ENCODE assay signal across 12 mouse cellular contexts in the genomic region with DNA sequence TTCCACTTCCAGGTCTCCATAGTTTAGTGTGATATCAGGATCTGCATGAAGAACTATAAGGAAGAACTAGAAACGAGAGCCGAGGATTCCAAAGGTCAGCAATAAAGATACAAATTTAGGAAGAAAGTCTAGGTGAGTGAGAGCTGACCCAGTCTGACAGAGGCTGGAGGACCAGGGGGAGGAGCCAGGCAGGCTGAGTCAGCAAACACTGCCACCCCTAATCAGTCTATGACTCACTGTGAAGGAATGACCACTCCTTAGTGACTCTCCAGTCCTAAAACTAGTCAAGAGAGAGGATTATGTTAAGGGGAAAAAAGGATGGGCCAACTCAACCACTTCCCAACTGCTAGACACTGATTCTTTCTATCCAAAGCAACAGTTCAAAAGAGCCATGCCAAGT. TPM values are rescaled to one million over a fixed set of nuclear protein-coding genes. Genes with fewer than 3 reads are reported as not detected.
A peak's percentile ranks its signal among the peaks of the same experiment; 100 is the strongest.
DNase-seq lines count a peak whose midpoint lies in the region; ATAC-seq lines count a peak whose summit lies in the region.
"Had no signal": no experiment of that assay in that cellular context is flagged by ENCODE, and none has a peak within 500 bp of the region (broad histone marks: within the 10 kb centered on the region; RNA-seq: fewer than 3 reads in every experiment).

No protein-coding gene starts in this region.

- H3K27me3 ChIP-seq in kidney, embryonic 14.5 days (ENCODE audit: control insufficient read depth, insufficient read depth, low read length) = no peaks in the 10 kb centered on the region
- no peaks in the 10 kb centered on the region for H3K27me3 ChIP-seq in kidney, embryonic 16.5 days (ENCODE audit: insufficient read depth, low read length)
- no peaks in the 10 kb centered on the region for H3K27me3 ChIP-seq in stomach, embryonic 15.5 days (replicated peaks)
- H3K27me3 ChIP-seq in neural tube, embryonic 15.5 days (replicated peaks) = peaks cover 3% of the 10 kb centered on the region; the same call in 1 of the 2 replicates

- H3K27ac ChIP-seq in kidney, embryonic 14.5 days (ENCODE audit: low read depth, low read length) = no peak overlapping the region
- no peak overlapping the region for H3K27ac ChIP-seq in kidney, embryonic 16.5 days (ENCODE audit: low read length)
- H3K27ac ChIP-seq in stomach, embryonic 15.5 days = no peak overlapping the region
- H3K27ac ChIP-seq in neural tube, embryonic 15.5 days (replicated peaks) = no peak overlapping the region
- H3K27ac ChIP-seq: forebrain, embryonic 13.5 days; hindbrain, embryonic 15.5 days had no signal

- no peaks in the 10 kb centered on the region for H3K4me1 ChIP-seq in kidney, embryonic 14.5 days (ENCODE audit: control insufficient read depth, insufficient read depth, low read length)
- H3K4me1 ChIP-seq in kidney, embryonic 16.5 days (ENCODE audit: insufficient read depth, low read length) = no peaks in the 10 kb centered on the region
- H3K4me1 ChIP-seq in stomach, embryonic 15.5 days = no peaks in the 10 kb centered on the region
- H3K4me1 ChIP-seq in neural tube, embryonic 15.5 days = no peaks in the 10 kb centered on the region
- H3K4me1 ChIP-seq: forebrain, embryonic 13.5 days; hindbrain, embryonic 15.5 days had no signal

- ATAC-seq in kidney, embryonic 14.5 days (ENCODE audit: low FRiP score, low TSS enrichment) = peak; percentile 49; the same call in 1 of the 2 replicates
- ATAC-seq in kidney, embryonic 16.5 days (ENCODE audit: low FRiP score, low TSS enrichment) = no peak
- peak; percentile 83 for ATAC-seq in stomach, embryonic 15.5 days (ENCODE audit: insufficient read depth, low FRiP score, low read depth)
- ATAC-seq in neural tube, embryonic 15.5 days (ENCODE audit: low FRiP score) = no peak
- ATAC-seq: forebrain, embryonic 13.5 days had no signal

- no peak overlapping the region for H3K9ac ChIP-seq in kidney, embryonic 14.5 days (ENCODE audit: low read depth, low read length)
- no peak overlapping the region for H3K9ac ChIP-seq in kidney, embryonic 16.5 days (replicated peaks; ENCODE audit: low read length)
- H3K9ac ChIP-seq in stomach, embryonic 15.5 days = no peak overlapping the region
- H3K9ac ChIP-seq in neural tube, embryonic 15.5 days (replicated peaks) = no peak overlapping the region
- H3K9ac ChIP-seq: forebrain, embryonic 13.5 days; hindbrain, embryonic 15.5 days had no signal

- H3K4me3 ChIP-seq in kidney, embryonic 14.5 days (ENCODE audit: low read length) = no peak overlapping the region
- H3K4me3 ChIP-seq in kidney, embryonic 16.5 days (ENCODE audit: low read length) = no peak overlapping the region
- no peak overlapping the region for H3K4me3 ChIP-seq in stomach, embryonic 15.5 days (replicated peaks)
- no peak overlapping the region for H3K4me3 ChIP-seq in neural tube, embryonic 15.5 days (replicated peaks)
- H3K4me3 ChIP-seq: forebrain, embryonic 13.5 days; hindbrain, embryonic 15.5 days had no signal

- no peaks in the 10 kb centered on the region for H3K36me3 ChIP-seq in kidney, embryonic 14.5 days (ENCODE audit: control insufficient read depth, insufficient read depth, low read length)
- H3K36me3 ChIP-seq in kidney, embryonic 16.5 days (ENCODE audit: insufficient read depth, low read length) = no peaks in the 10 kb centered on the region
- no peaks in the 10 kb centered on the region for H3K36me3 ChIP-seq in stomach, embryonic 15.5 days
- H3K36me3 ChIP-seq in neural tube, embryonic 15.5 days = no peaks in the 10 kb centered on the region
- H3K36me3 ChIP-seq: hindbrain, embryonic 15.5 days had no signal

- DNase-seq in adipocyte (ENCODE audit: low spot score) = peak; percentile 8
- DNase-seq in kidney, postnatal 25 days = peak; percentile 10 to 52
- no peak for DNase-seq in MN1 (ENCODE audit: low spot score)
- DNase-seq in cerebellum, adult 18-20 months = no peak
- DNase-seq: cerebellum, postnatal 25 days; right cerebral cortex, postnatal 4 days had no signal

- H3K4me2 ChIP-seq in kidney, embryonic 14.5 days (replicated peaks; ENCODE audit: low read depth, low read length) = no peak overlapping the region
- no peak overlapping the region for H3K4me2 ChIP-seq in kidney, embryonic 16.5 days (replicated peaks; ENCODE audit: low read depth, low read length)
- H3K4me2 ChIP-seq in stomach, embryonic 15.5 days = no peak overlapping the region
- no peak overlapping the region for H3K4me2 ChIP-seq in neural tube, embryonic 15.5 days
- H3K4me2 ChIP-seq: forebrain, embryonic 13.5 days; hindbrain, embryonic 15.5 days had no signal

- no peaks in the 10 kb centered on the region for H3K9me3 ChIP-seq in kidney, embryonic 14.5 days (ENCODE audit: control insufficient read depth, low read length)
- no peaks in the 10 kb centered on the region for H3K9me3 ChIP-seq in kidney, embryonic 16.5 days (ENCODE audit: low read length)
- no peaks in the 10 kb centered on the region for H3K9me3 ChIP-seq in stomach, embryonic 15.5 days
- H3K9me3 ChIP-seq in neural tube, embryonic 15.5 days (replicated peaks) = no peaks in the 10 kb centered on the region
- H3K9me3 ChIP-seq: forebrain, embryonic 13.5 days; hindbrain, embryonic 15.5 days had no signal

- 88% methylated on average over 2 of the region's 2 CpGs for WGBS in kidney, embryonic 14.5 days
- 91% methylated on average over 2 of the region's 2 CpGs for WGBS in kidney, embryonic 16.5 days
- 86% methylated on average over 2 of the region's 2 CpGs for WGBS in stomach, embryonic 15.5 days
- WGBS in neural tube, embryonic 15.5 days = 86% methylated on average over 2 of the region's 2 CpGs

RNA-seq across cellular contexts. Expression of gene Glt28d2, which starts 6.6 kb away (rescaled TPM):
- polyA plus RNA-seq in kidney, embryonic 14.5 days (2014; fragmentation: Nextera tagmentation; extraction: Ambion mirVana) = 1.8 and 2.6 TPM in 2 replicates
- polyA plus RNA-seq in kidney, embryonic 16.5 days (2015; fragmentation: Nextera tagmentation; extraction: Ambion mirVana) = 3.0 and 3.7 TPM in 2 replicates
- polyA plus RNA-seq in stomach, embryonic 15.5 days (2015; fragmentation: Nextera tagmentation; extraction: Ambion mirVana) = 2.8 and 3.0 TPM in 2 replicates
- 0.29 and 0.98 TPM in 2 replicates for polyA plus RNA-seq in neural tube, embryonic 15.5 days (2015; fragmentation: Nextera tagmentation; extraction: Ambion mirVana)

RNA-seq across cellular contexts. Expression of gene Gm37240, which starts 6.6 kb away (rescaled TPM):
- 5.8 and 15.1 TPM in 2 replicates for polyA plus RNA-seq in kidney, embryonic 14.5 days (2014; fragmentation: Nextera tagmentation; extraction: Ambion mirVana)
- polyA plus RNA-seq in kidney, embryonic 16.5 days (2015; fragmentation: Nextera tagmentation; extraction: Ambion mirVana) = 8.7 and 13.4 TPM in 2 replicates
- 7.1 and 8.6 TPM in 2 replicates for polyA plus RNA-seq in stomach, embryonic 15.5 days (2015; fragmentation: Nextera tagmentation; extraction: Ambion mirVana)
- 0.99 and 3.8 TPM in 2 replicates for polyA plus RNA-seq in neural tube, embryonic 15.5 days (2015; fragmentation: Nextera tagmentation; extraction: Ambion mirVana)

Comparison
In these comparisons a context has a peak if more than half of its experiments do, and no peak if none do; other contexts are left out.
1. ATAC-seq: peak in kidney, embryonic 14.5 days (single experiment) and stomach, embryonic 15.5 days (single experiment); none in kidney, embryonic 16.5 days (single experiment) and neural tube, embryonic 15.5 days (single experiment).
2. DNase-seq: peak in adipocyte (single experiment) and kidney, postnatal 25 days (2 of 2); none in MN1 (single experiment) and cerebellum, adult 18-20 months (0 of 2).